Mouse (Mus musculus) adrenal gland, adult (tissue): ENCODE data around the gene Olfr12.

Source experiments
- DNase-seq, 2 experiments: peaks; one replicate each; pipeline ENCODE4 v3.0.0; 2022 to 2023; ENCODE audit warnings: low spot score in 1 of 2; ENCODE audit not compliant: inconsistent age in 2 of 2

Gene Olfr12

GRCm38 (mm10) chr1:92638736-92639135, 21.1 kb downstream of the Olfr12 start:
- no peak for DNase-seq

- peak in 1 of 2 experiments; percentile 16 for DNase-seq
Observed at GRCm38 (mm10) chr1:92640393-92640792, 22.8 kb downstream of the Olfr12 start.

- peak; percentile 92 to 97 for DNase-seq
Observed at GRCm38 (mm10) chr1:92641514-92642272, 24.1 kb downstream of the Olfr12 start, which contains the start of gene Cops9. TSS of gene Cops9 (minus strand) at chr1:92641985.

- DNase-seq, result peak; percentile 7 to 18
Observed at GRCm38 (mm10) chr1:92643691-92644090, 26.1 kb downstream of the Olfr12 start.

GRCm38 (mm10) chr1:92644916-92645315, 27.3 kb downstream of the Olfr12 start:
- no peak for DNase-seq

- no peak for DNase-seq
Observed at GRCm38 (mm10) chr1:92646111-92646510, 28.5 kb downstream of the Olfr12 start.

- DNase-seq, result peak; percentile 12 to 52
Observed at GRCm38 (mm10) chr1:92646601-92647000, 29.0 kb downstream of the Olfr12 start.

- DNase-seq, result no peak
Observed at GRCm38 (mm10) chr1:92647026-92647425, 29.4 kb downstream of the Olfr12 start.

GRCm38 (mm10) chr1:92647752-92648151, 30.2 kb downstream of the Olfr12 start:
- peak; percentile 73 to 92 for DNase-seq

- DNase-seq, result no peak
Observed at GRCm38 (mm10) chr1:92648197-92648596, 30.6 kb downstream of the Olfr12 start.

- DNase-seq, result peak; percentile 82 to 91
Observed at GRCm38 (mm10) chr1:92648673-92649072, 31.1 kb downstream of the Olfr12 start, which contains the start of gene Otos. TSS of gene Otos (minus strand) at chr1:92648841.

- no peak for DNase-seq
Observed at GRCm38 (mm10) chr1:92651467-92651866, 33.9 kb downstream of the Olfr12 start.

- no peak for DNase-seq
Observed at GRCm38 (mm10) chr1:92653179-92653578, 35.6 kb downstream of the Olfr12 start.

- no peak for DNase-seq
Observed at GRCm38 (mm10) chr1:92654676-92655075, 37.1 kb downstream of the Olfr12 start.

- DNase-seq, result peak; percentile 67 to 88
Observed at GRCm38 (mm10) chr1:92657025-92657820, 39.6 kb downstream of the Olfr12 start.

GRCm38 (mm10) chr1:92659392-92659791, 41.8 kb downstream of the Olfr12 start:
- DNase-seq, result no peak

- peak in 1 of 2 experiments; percentile 59 for DNase-seq
Observed at GRCm38 (mm10) chr1:92667106-92667505, 49.5 kb downstream of the Olfr12 start.

GRCm38 (mm10) chr1:92669430-92669829, 51.8 kb downstream of the Olfr12 start:
- peak; percentile 36 to 53 for DNase-seq

- no peak for DNase-seq
Observed at GRCm38 (mm10) chr1:92671326-92671725, 53.7 kb downstream of the Olfr12 start.
